Mouse (Mus musculus): ENCODE results near the gene Wap.
A peak's percentile ranks its signal among the peaks of the same experiment; 100 is the strongest.

Gene Wap

GRCm38 (mm10) chr11:6638537-6638936 is at the start of gene Wap:
Gene Wap (minus strand): TSS chr11:6638637.
- DNase-seq (ENCODE audit: low spot score in 2 of 2) = no peak

- DNase-seq (ENCODE audit: low spot score in 2 of 2) = no peak
Measured at GRCm38 (mm10) chr11:6684741-6685140, 46.3 kb upstream of the Wap start.

- peak in 1 of 2 experiments; percentile 36 for DNase-seq (ENCODE audit: low spot score in 2 of 2)
Measured at GRCm38 (mm10) chr11:6680397-6680818, 42.0 kb upstream of the Wap start.

GRCm38 (mm10) chr11:6679694-6680396 is 41.4 kb upstream of the Wap start:
- peak in 1 of 2 experiments; percentile 36 for DNase-seq (ENCODE audit: low spot score in 2 of 2)

- DNase-seq (ENCODE audit: low spot score in 2 of 2) = no peak
Measured at GRCm38 (mm10) chr11:6677530-6677929, 39.1 kb upstream of the Wap start.

- DNase-seq (ENCODE audit: low spot score in 2 of 2) = no peak
Measured at GRCm38 (mm10) chr11:6676641-6677040, 38.2 kb upstream of the Wap start.

GRCm38 (mm10) chr11:6675402-6675801 is 37.0 kb upstream of the Wap start:
- DNase-seq (ENCODE audit: low spot score in 2 of 2) = no peak

GRCm38 (mm10) chr11:6674701-6675100 is 36.3 kb upstream of the Wap start:
- no peak for DNase-seq (ENCODE audit: low spot score in 2 of 2)

- no peak for DNase-seq (ENCODE audit: low spot score in 2 of 2)
Measured at GRCm38 (mm10) chr11:6670826-6671225, 32.4 kb upstream of the Wap start.

GRCm38 (mm10) chr11:6670044-6670443 is 31.6 kb upstream of the Wap start:
- no peak for DNase-seq (ENCODE audit: low spot score in 2 of 2)

- DNase-seq (ENCODE audit: low spot score in 2 of 2) = no peak
Measured at GRCm38 (mm10) chr11:6669041-6669440, 30.6 kb upstream of the Wap start.

- no peak for DNase-seq (ENCODE audit: low spot score in 2 of 2)
Measured at GRCm38 (mm10) chr11:6666634-6667033, 28.2 kb upstream of the Wap start.

GRCm38 (mm10) chr11:6661206-6661605 is 22.8 kb upstream of the Wap start:
- DNase-seq (ENCODE audit: low spot score in 2 of 2) = no peak

GRCm38 (mm10) chr11:6658271-6658670 is 19.8 kb upstream of the Wap start, which contains the start of gene Ramp3:
Gene Ramp3 (plus strand): TSS chr11:6658521.
- peak in 1 of 2 experiments; percentile 57 for DNase-seq (ENCODE audit: low spot score in 2 of 2)

- DNase-seq (ENCODE audit: low spot score in 2 of 2) = peak; percentile 65 to 87
Measured at GRCm38 (mm10) chr11:6654903-6655302, 16.5 kb upstream of the Wap start.

GRCm38 (mm10) chr11:6652978-6653377 is 14.5 kb upstream of the Wap start:
- DNase-seq (ENCODE audit: low spot score in 2 of 2) = peak in 1 of 2 experiments; percentile 50

GRCm38 (mm10) chr11:6650519-6650918 is 12.1 kb upstream of the Wap start:
- no peak for DNase-seq (ENCODE audit: low spot score in 2 of 2)

GRCm38 (mm10) chr11:6647831-6648724 is 9.6 kb upstream of the Wap start:
- DNase-seq (ENCODE audit: low spot score in 2 of 2) = no peak

GRCm38 (mm10) chr11:6644566-6644965 is 6.1 kb upstream of the Wap start:
- no peak for DNase-seq (ENCODE audit: low spot score in 2 of 2)

- no peak for DNase-seq (ENCODE audit: low spot score in 2 of 2)
Measured at GRCm38 (mm10) chr11:6639072-6639471, 635 bp upstream of the Wap start.

GRCm38 (mm10) chr11:6636150-6636549 is 2.3 kb downstream of the Wap start:
- DNase-seq (ENCODE audit: low spot score in 2 of 2) = peak in 1 of 2 experiments; percentile 58

- DNase-seq (ENCODE audit: low spot score in 2 of 2) = peak; percentile 34 to 68
Measured at GRCm38 (mm10) chr11:6629655-6630054, 8.8 kb downstream of the Wap start.

GRCm38 (mm10) chr11:6628568-6628967 is 9.9 kb downstream of the Wap start:
- peak; percentile 62 to 83 for DNase-seq (ENCODE audit: low spot score in 2 of 2)
